In the genomic region with DNA sequence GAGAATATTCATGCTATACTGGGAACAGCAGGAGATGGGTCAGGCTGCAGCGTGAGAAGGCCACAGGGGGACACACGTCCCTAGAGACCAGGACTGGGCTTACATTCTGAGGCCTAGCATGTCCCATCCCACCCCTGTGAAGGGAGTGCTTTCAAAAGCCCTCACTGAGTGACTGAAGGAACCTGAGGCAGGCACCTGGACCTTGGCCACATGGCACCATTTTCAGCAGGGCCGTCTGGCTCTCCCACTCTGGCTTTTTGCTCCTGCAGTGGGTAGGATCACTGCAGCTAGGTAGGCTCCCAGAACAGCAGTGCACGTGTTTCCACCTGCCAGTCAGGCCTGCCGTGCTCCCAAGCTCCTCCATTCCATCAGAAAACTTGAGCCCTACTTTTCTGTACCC, we compare ENCODE assay signal across 9 mouse cellular contexts. TPM values are rescaled to one million over a fixed set of nuclear protein-coding genes. Genes with fewer than 3 reads are reported as not detected.
DNase-seq lines count a peak whose midpoint lies in the region; ATAC-seq and TF ChIP-seq lines count a peak whose summit lies in the region.
"Had no signal": no experiment of that assay in that cellular context is flagged by ENCODE, and none has a peak within 500 bp of the region (broad histone marks: within the 10 kb centered on the region; RNA-seq: fewer than 3 reads in every experiment).

No protein-coding gene starts in this region.

- H3K36me3 ChIP-seq in kidney, postnatal 0 days (ENCODE audit: insufficient read depth, low read length) = no peaks in the 10 kb centered on the region
- no peaks in the 10 kb centered on the region for H3K36me3 ChIP-seq in embryonic facial prominence, embryonic 10.5 days (replicated peaks)
- H3K36me3 ChIP-seq in intestine, postnatal 0 days (ENCODE audit: control insufficient read depth, insufficient read depth) = peaks cover 3% of the 10 kb centered on the region; the same call in 1 of the 2 replicates

- no peak overlapping the region for H3K4me2 ChIP-seq in kidney, postnatal 0 days (ENCODE audit: low read length)
- H3K4me2 ChIP-seq in intestine, postnatal 0 days (replicated peaks; ENCODE audit: low read depth) = no peak overlapping the region

- DNase-seq in cerebellum, postnatal 14 days = peak; percentile 72 to 82
- DNase-seq in cerebellum, postnatal 4 days (ENCODE audit: low spot score in 2 of 2) = no peak
- no peak for DNase-seq in kidney, postnatal 0 days (ENCODE audit: low spot score)
- no peak for DNase-seq in kidney, adult 11 months
- DNase-seq in embryonic facial prominence, embryonic 10.5 days (ENCODE audit: low spot score) = no peak
- no peak for DNase-seq in layer of hippocampus, adult 11-12 months (ENCODE audit: low spot score)
- no peak for DNase-seq in right cerebral cortex, postnatal 10 days (ENCODE audit: low spot score in 2 of 2)

- H3K27me3 ChIP-seq in kidney, postnatal 0 days (ENCODE audit: insufficient read depth, low read length) = no peaks in the 10 kb centered on the region
- H3K27me3 ChIP-seq in embryonic facial prominence, embryonic 10.5 days (replicated peaks; ENCODE audit: low read depth, poor library complexity, severe bottlenecking) = no peaks in the 10 kb centered on the region
- H3K27me3 ChIP-seq in intestine, postnatal 0 days (replicated peaks; ENCODE audit: control insufficient read depth, insufficient read depth, low read length) = no peaks in the 10 kb centered on the region

- H3K9me3 ChIP-seq in kidney, postnatal 0 days (replicated peaks; ENCODE audit: low read length) = no peaks in the 10 kb centered on the region
- H3K9me3 ChIP-seq in embryonic facial prominence, embryonic 10.5 days = no peaks in the 10 kb centered on the region
- no peaks in the 10 kb centered on the region for H3K9me3 ChIP-seq in intestine, postnatal 0 days (ENCODE audit: control insufficient read depth)

- TF ChIP-seq CTCF in kidney, postnatal 0 days (IDR thresholded peaks at IDR 0.05; ENCODE audit: low read depth) = no peak
- TF ChIP-seq CTCF in intestine, postnatal 0 days (IDR thresholded peaks at IDR 0.05; ENCODE audit: low read depth) = no peak

- ATAC-seq in kidney, postnatal 0 days (replicated peaks; ENCODE audit: low FRiP score, low read depth) = no peak
- no peak for ATAC-seq in intestine, postnatal 0 days

- 79% methylated on average over 5 of the region's 5 CpGs for WGBS in kidney, postnatal 0 days
- 79% methylated on average over 5 of the region's 5 CpGs for whole genome bisulfite sequencing in embryonic facial prominence, embryonic 10.5 days
- WGBS in intestine, postnatal 0 days = 73% methylated on average over 5 of the region's 5 CpGs

- no peak overlapping the region for H3K9ac ChIP-seq in kidney, postnatal 0 days (ENCODE audit: low read depth, low read length)
- H3K9ac ChIP-seq in intestine, postnatal 0 days (ENCODE audit: low read depth, low read length) = no peak overlapping the region

- peak overlapping the region; percentile 70 for H3K27ac ChIP-seq in kidney, postnatal 0 days
- peak overlapping the region; percentile 70 for H3K27ac ChIP-seq in embryonic facial prominence, embryonic 10.5 days (replicated peaks)
- H3K27ac ChIP-seq in intestine, postnatal 0 days (ENCODE audit: low read depth, low read length) = 0 out of 2 replicates have a peak overlapping the region, but pooled peaks have one; percentile 41
- H3K27ac ChIP-seq: macrophage had no signal

- no peak overlapping the region for H3K4me3 ChIP-seq in kidney, postnatal 0 days (replicated peaks; ENCODE audit: low read depth, low read length)
- no peak overlapping the region for H3K4me3 ChIP-seq in embryonic facial prominence, embryonic 10.5 days
- no peak overlapping the region for H3K4me3 ChIP-seq in intestine, postnatal 0 days (ENCODE audit: low read depth, low read length)

- H3K4me1 ChIP-seq in kidney, postnatal 0 days (replicated peaks; ENCODE audit: insufficient read depth, low read length) = peaks cover 37% of the 10 kb centered on the region
- peaks cover 70% of the 10 kb centered on the region for H3K4me1 ChIP-seq in embryonic facial prominence, embryonic 10.5 days
- peaks cover 23% of the 10 kb centered on the region for H3K4me1 ChIP-seq in intestine, postnatal 0 days (replicated peaks; ENCODE audit: control insufficient read depth, insufficient read depth, low read length)

RNA-seq across cellular contexts. Expression of gene Spns2, which starts 21.2 kb away (rescaled TPM):
- polyA plus RNA-seq in kidney, postnatal 0 days (2015; fragmentation: Nextera tagmentation; extraction: Ambion mirVana) = 6.3 and 7.4 TPM in 2 replicates
- 3.3 TPM in 2 replicates for polyA plus RNA-seq in embryonic facial prominence, embryonic 10.5 days (2016; fragmentation: Nextera tagmentation; extraction: Ambion mirVana)
- polyA plus RNA-seq in intestine, postnatal 0 days (2015; fragmentation: Nextera tagmentation; extraction: Ambion mirVana) = 19.8 and 20.5 TPM in 2 replicates
- polyA plus RNA-seq: macrophage had no signal

RNA-seq across cellular contexts. Expression of gene Mybbp1a, which starts 27.4 kb away (rescaled TPM):
- polyA plus RNA-seq in kidney, postnatal 0 days (2015; fragmentation: Nextera tagmentation; extraction: Ambion mirVana) = 107 and 109 TPM in 2 replicates
- 257 and 263 TPM in 2 replicates for polyA plus RNA-seq in embryonic facial prominence, embryonic 10.5 days (2016; fragmentation: Nextera tagmentation; extraction: Ambion mirVana)
- 37.3 and 40.7 TPM in 2 replicates for polyA plus RNA-seq in intestine, postnatal 0 days (2015; fragmentation: Nextera tagmentation; extraction: Ambion mirVana)

RNA-seq across cellular contexts. Expression of gene Ggt6, which starts 33.2 kb away (rescaled TPM):
- polyA plus RNA-seq in kidney, postnatal 0 days (2015; fragmentation: Nextera tagmentation; extraction: Ambion mirVana) = 3.3 and 3.8 TPM in 2 replicates
- polyA plus RNA-seq in embryonic facial prominence, embryonic 10.5 days (2016; fragmentation: Nextera tagmentation; extraction: Ambion mirVana) = 0.10 TPM in 1 of 2 replicates, not detected in the other
- 8.1 and 8.6 TPM in 2 replicates for polyA plus RNA-seq in intestine, postnatal 0 days (2015; fragmentation: Nextera tagmentation; extraction: Ambion mirVana)
- polyA plus RNA-seq: macrophage had no signal

RNA-seq across cellular contexts. Expression of gene Smtnl2, which starts 57.0 kb away (rescaled TPM):
- polyA plus RNA-seq in kidney, postnatal 0 days (2015; fragmentation: Nextera tagmentation; extraction: Ambion mirVana) = 112 and 129 TPM in 2 replicates
- 16.4 and 16.6 TPM in 2 replicates for polyA plus RNA-seq in embryonic facial prominence, embryonic 10.5 days (2016; fragmentation: Nextera tagmentation; extraction: Ambion mirVana)
- 7.8 and 8.1 TPM in 2 replicates for polyA plus RNA-seq in intestine, postnatal 0 days (2015; fragmentation: Nextera tagmentation; extraction: Ambion mirVana)
- polyA plus RNA-seq: macrophage had no signal

Comparison
In these comparisons a context has a peak if more than half of its experiments do, and no peak if none do; other contexts are left out.
1. DNase-seq: peak in cerebellum, postnatal 14 days (2 of 2); none in cerebellum, postnatal 4 days (0 of 2), kidney, postnatal 0 days (single experiment), kidney, adult 11 months (single experiment), embryonic facial prominence, embryonic 10.5 days (single experiment), layer of hippocampus, adult 11-12 months (single experiment) and right cerebral cortex, postnatal 10 days (0 of 2).
2. Peak in every context shown above with its lines, with median percentiles within 50 percentile points of each other: H3K27ac ChIP-seq.